Mouse (Mus musculus) erythroblast, adult 5-6 weeks (primary cell): Measurements from ENCODE around the gene Kif12. TPM values are rescaled to one million over a fixed set of nuclear protein-coding genes. Genes with fewer than 3 reads are reported as not detected.

Experiments used
- ATAC-seq: replicated peaks from 2 replicates; pipeline ENCODE4 v1.8.0; 2016; ENCODE audit warnings: moderate number of reproducible peaks, mild to moderate bottlenecking, moderate TSS enrichment, inconsistent platforms; ENCODE audit not compliant: poor library complexity, low FRiP score, severe bottlenecking
- total RNA-seq, 2 experiments: library from RNA; stranded (forward) in 1 of 2; stranded (reverse) in 1 of 2; fragments of 150-400 nt in 1 of 2; fragments of 200-764, 138-1000 nt in 1 of 2; gene quantifications; 2 replicates each; pipeline versions ENCODE4 v1.2.3 to v1.2.4; 2015 to 2017; ENCODE audit warnings: low replicate concordance in 2 of 2

Gene Kif12
- total RNA-seq, 2 experiments from 2014 or later, result not detected

GRCm38 (mm10) chr4:63165636-63166035 lies 6.3 kb downstream of the Kif12 start:
- no peak for ATAC-seq

- ATAC-seq, result no peak
These were observed 12.9 kb downstream of the Kif12 start for GRCm38 (mm10) chr4:63158961-63159592.

- ATAC-seq, result no peak
These were observed 13.7 kb downstream of the Kif12 start for GRCm38 (mm10) chr4:63158192-63158591.

- ATAC-seq, result no peak
These were observed 15.0 kb downstream of the Kif12 start for GRCm38 (mm10) chr4:63156726-63157634.

- no peak for ATAC-seq
These were observed 16.3 kb downstream of the Kif12 start for GRCm38 (mm10) chr4:63155596-63155995.

GRCm38 (mm10) chr4:63154699-63155098 lies 17.2 kb downstream of the Kif12 start, which contains the start of gene Ambp:
Ambp (minus strand) TSS chr4:63154799.
- no peak for ATAC-seq

- ATAC-seq, result no peak
These were observed 17.9 kb downstream of the Kif12 start for GRCm38 (mm10) chr4:63154028-63154427.

GRCm38 (mm10) chr4:63151127-63151526 lies 20.8 kb downstream of the Kif12 start:
- ATAC-seq, result no peak

- ATAC-seq, result no peak
These were observed 24.7 kb downstream of the Kif12 start for GRCm38 (mm10) chr4:63147268-63147667.

- no peak for ATAC-seq
These were observed 41.9 kb downstream of the Kif12 start for GRCm38 (mm10) chr4:63129891-63130624.

- ATAC-seq, result no peak
These were observed 47.0 kb downstream of the Kif12 start for GRCm38 (mm10) chr4:63124861-63125466.

- ATAC-seq, result 0 out of 2 replicates have a peak, but pooled peaks have one; percentile 55
These were observed 53.1 kb downstream of the Kif12 start for GRCm38 (mm10) chr4:63118639-63119437.

Other genes with a start within 250 kb of the Kif12 start
- gene Zfp618, start 206.6 kb downstream of the Kif12 start, total RNA-seq (2015; ENCODE audit: low replicate concordance), result not detected in 2 replicates
- gene Zfp618, start 206.6 kb downstream of the Kif12 start, total RNA-seq (2017; ENCODE audit: low replicate concordance), result not detected in 2 replicates
- not detected in 2 replicates for gene Ambp, start 17.3 kb downstream of the Kif12 start, total RNA-seq (2015; ENCODE audit: low replicate concordance)
- gene Ambp, start 17.3 kb downstream of the Kif12 start, total RNA-seq (2017; ENCODE audit: low replicate concordance), result not detected in 2 replicates
- 0.96 TPM in 1 of 2 replicates, not detected in the other for gene Col27a1, start 41.9 kb upstream of the Kif12 start, total RNA-seq (2015; ENCODE audit: low replicate concordance)
- not detected in 2 replicates for gene Col27a1, start 41.9 kb upstream of the Kif12 start, total RNA-seq (2017; ENCODE audit: low replicate concordance)
- 26.3 TPM in 1 of 2 replicates, not detected in the other for gene Orm1, start 172.4 kb upstream of the Kif12 start, total RNA-seq (2015; ENCODE audit: low replicate concordance)
- gene Orm1, start 172.4 kb upstream of the Kif12 start, total RNA-seq (2017; ENCODE audit: low replicate concordance), result 14.8 and 18.0 TPM in 2 replicates
- gene Orm3, start 184.0 kb upstream of the Kif12 start, total RNA-seq (2015; ENCODE audit: low replicate concordance), result not detected in 2 replicates
- not detected in 2 replicates for gene Orm3, start 184.0 kb upstream of the Kif12 start, total RNA-seq (2017; ENCODE audit: low replicate concordance)
- not detected in 2 replicates for gene Orm2, start 190.3 kb upstream of the Kif12 start, total RNA-seq (2015; ENCODE audit: low replicate concordance)
- not detected in 2 replicates for gene Orm2, start 190.3 kb upstream of the Kif12 start, total RNA-seq (2017; ENCODE audit: low replicate concordance)
- 16.9 and 18.4 TPM in 2 replicates for gene Akna, start 231.2 kb upstream of the Kif12 start, total RNA-seq (2015; ENCODE audit: low replicate concordance)
- gene Akna, start 231.2 kb upstream of the Kif12 start, total RNA-seq (2017; ENCODE audit: low replicate concordance), result 8.2 and 9.5 TPM in 2 replicates